Mouse (Mus musculus): ENCODE results near the gene Rcor2.

GRCm38 (mm10) chr19:7269290-7270044 is 2.3 kb downstream of the Rcor2 start:
- TF ChIP-seq CTCF (IDR thresholded peaks at IDR 0.05) = no peak
- no peak for TF ChIP-seq EP300 (IDR thresholded peaks at IDR 0.05)

Data from lung, postnatal 0 days (tissue).